Mouse (Mus musculus) CD4-positive, CD25-positive, alpha-beta regulatory T cell, adult 2 months (primary cell): ENCODE data around the gene Tifab.

ENCODE experiments used
- DNase-seq: peaks from one replicate; pipeline ENCODE4 v3.0.0-alpha.2; 2012; ENCODE audit warnings: low read depth, low spot score

Gene Tifab

GRCm38 (mm10) chr13:56142382-56143150, 36.1 kb downstream of the Tifab start:
- DNase-seq = peak; percentile 38

GRCm38 (mm10) chr13:56139167-56139751, 39.4 kb downstream of the Tifab start:
- no peak for DNase-seq

- no peak for DNase-seq
Measured at GRCm38 (mm10) chr13:56136200-56136599, 42.5 kb downstream of the Tifab start, which contains the start of gene H2afy. Gene H2afy (minus strand): TSS chr13:56136361.

GRCm38 (mm10) chr13:56135231-56136052, 43.2 kb downstream of the Tifab start:
- peak; percentile 83 for DNase-seq

GRCm38 (mm10) chr13:56134631-56135181, 44.0 kb downstream of the Tifab start:
- DNase-seq = peak; percentile 43

- DNase-seq = peak; percentile 41
Measured at GRCm38 (mm10) chr13:56134031-56134430, 44.7 kb downstream of the Tifab start.

GRCm38 (mm10) chr13:56132941-56133340, 45.7 kb downstream of the Tifab start:
- no peak for DNase-seq

GRCm38 (mm10) chr13:56132326-56132936, 46.3 kb downstream of the Tifab start:
- peak; percentile 62 for DNase-seq

GRCm38 (mm10) chr13:56130544-56130943, 48.1 kb downstream of the Tifab start:
- peak; percentile 23 for DNase-seq

GRCm38 (mm10) chr13:56129578-56129977, 49.1 kb downstream of the Tifab start:
- no peak for DNase-seq

- no peak for DNase-seq
Measured at GRCm38 (mm10) chr13:56129014-56129413, 49.7 kb downstream of the Tifab start.

- DNase-seq = no peak
Measured at GRCm38 (mm10) chr13:56125632-56126031, 53.1 kb downstream of the Tifab start.
